Mouse (Mus musculus) limb, embryonic 14.5 days (tissue): ENCODE results near the gene Mpzl2. TPM values are rescaled to one million over a fixed set of nuclear protein-coding genes. Genes with fewer than 3 reads are reported as not detected.

Source experiments
- ATAC-seq: fragments of 200-750 bp; cut with Nextera tagmentation; 2 replicates; pipeline ENCODE4 v1.8.0; 2017; ENCODE audit warnings: low read depth, moderate number of reproducible peaks, moderate TSS enrichment; ENCODE audit not compliant: low FRiP score
- DNase-seq: peaks from one replicate; pipeline ENCODE4 v3.0.0-alpha.2; 2015; ENCODE audit warnings: low spot score
- H3K27ac ChIP-seq: fragments of 300-500 bp; sonication (generic); replicated peaks from 2 replicates; pipeline ENCODE4 v1.5.1; 2014; ENCODE audit warnings: low read depth, mild to moderate bottlenecking, low read length, moderate library complexity, mixed read lengths
- H3K27me3 ChIP-seq: fragments of 300-500 bp; sonication (generic); 2 replicates; pipeline ENCODE4 v1.6.1; 2014; ENCODE audit warnings: low read length, mixed read lengths; ENCODE audit not compliant: control insufficient read depth, insufficient read depth
- H3K36me3 ChIP-seq: fragments of 300-500 bp; sonication (generic); 2 replicates; pipeline ENCODE4 v1.6.1; 2014; ENCODE audit warnings: mild to moderate bottlenecking, low read length, moderate library complexity, mixed read lengths; ENCODE audit not compliant: control insufficient read depth, insufficient read depth
- H3K4me1 ChIP-seq: fragments of 300-500 bp; sonication (generic); 2 replicates; pipeline ENCODE4 v1.6.1; 2014; ENCODE audit warnings: antibody characterized with exemption, low read length, mixed read lengths; ENCODE audit not compliant: control insufficient read depth, insufficient read depth
- H3K4me2 ChIP-seq: fragments of 300-500 bp; sonication (generic); replicated peaks from 2 replicates; pipeline ENCODE4 v1.6.1; 2014; ENCODE audit warnings: low read depth, mild to moderate bottlenecking, low read length, moderate library complexity; ENCODE audit not compliant: severe bottlenecking
- H3K4me3 ChIP-seq: fragments of 300-500 bp; sonication (generic); replicated peaks from 2 replicates; pipeline ENCODE4 v1.5.1; 2014; ENCODE audit warnings: low read length
- H3K9ac ChIP-seq: fragments of 300-500 bp; sonication (generic); 2 replicates; pipeline ENCODE4 v1.6.1; 2014; ENCODE audit warnings: mild to moderate bottlenecking, low read depth, low read length, moderate library complexity; ENCODE audit not compliant: severe bottlenecking
- H3K9me3 ChIP-seq: fragments of 300-500 bp; sonication (generic); 2 replicates; pipeline ENCODE4 v1.6.1; 2016; ENCODE audit warnings: low read length; ENCODE audit not compliant: control insufficient read depth
- POLR2A ChIP-seq: fragments of 200-500 bp; IDR thresholded peaks from 2 replicates; pipeline ENCODE4 v1.8.0; 2012; ENCODE audit warnings: inconsistent platforms, mild to moderate bottlenecking, moderate library complexity, borderline replicate concordance; ENCODE audit not compliant: insufficient read depth, insufficient read length; ENCODE audit errors: extremely low read depth
- WGBS: fragments of 180-500 bp; shearing (Covaris S2); extraction: QIAGEN DNeasy Blood & Tissue Kit; methylation state at CpG from one replicate; pipeline ENCODE4 v1.1.7; 2014; 5-methylcytosine and 5-hydroxymethylcytosine counted together
- polyA plus RNA-seq, 2 experiments: library from polyadenylated mRNA; depleted of rRNA in 1 of 2; stranded (reverse) in 1 of 2; unstranded in 1 of 2; fragments of >200 nt; fragmentation: Nextera tagmentation in 1 of 2; extraction: Ambion mirVana in 1 of 2; gene quantifications; 2 replicates each; pipeline versions ENCODE4 v1.2.1 to v1.2.3; 2012 to 2014

Mpzl2 gene
- polyA plus RNA-seq, 2 experiments, result 21.8 to 22.6 TPM

DNA sequence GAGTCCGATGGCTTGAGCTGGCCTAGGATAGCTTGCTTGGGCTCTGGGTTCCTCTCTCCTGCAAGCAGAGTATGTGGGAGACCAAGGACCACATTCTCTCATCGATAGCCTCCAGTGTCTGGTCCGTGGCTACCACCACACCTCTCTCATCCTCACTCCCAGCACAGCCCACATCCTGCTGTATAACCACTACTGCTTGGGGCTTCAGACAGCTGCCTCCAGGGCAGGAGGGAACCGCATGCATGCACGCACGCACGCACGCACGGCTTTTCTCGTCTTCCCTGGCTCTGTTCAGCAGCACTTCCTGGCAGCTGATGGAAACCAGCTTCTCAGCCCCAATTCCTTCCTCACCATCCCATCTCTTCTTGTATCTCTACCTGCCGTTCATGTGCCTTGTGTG is 41.5 kb upstream of the Mpzl2 start:
- ATAC-seq (no peak), DNase-seq (no peak)
- no peaks in the 10 kb centered on the region for H3K4me1 ChIP-seq
- no peak overlapping the region for H3K4me2 ChIP-seq
- H3K36me3 ChIP-seq, result no peaks in the 10 kb centered on the region
- no peak overlapping the region for H3K4me3 ChIP-seq
- H3K9ac ChIP-seq, result no peak overlapping the region
- 70% methylated on average over 11 of the region's 11 CpGs for WGBS
- no peak for TF ChIP-seq POLR2A
- no peaks in the 10 kb centered on the region for H3K9me3 ChIP-seq
- no peak overlapping the region for H3K27ac ChIP-seq
- no peaks in the 10 kb centered on the region for H3K27me3 ChIP-seq

- H3K9me3 ChIP-seq, result no peaks in the 10 kb centered on the region
These were observed 40.4 kb upstream of the Mpzl2 start for GRCm38 (mm10) chr9:44999171-44999570.

GRCm38 (mm10) chr9:44999776-45000175 is 39.8 kb upstream of the Mpzl2 start:
- no peak for TF ChIP-seq POLR2A
- H3K27me3 ChIP-seq, result no peaks in the 10 kb centered on the region
- 75% methylated on average over 5 of the region's 5 CpGs for WGBS
- no peaks in the 10 kb centered on the region for H3K9me3 ChIP-seq
- no peaks in the 10 kb centered on the region for H3K4me1 ChIP-seq
- H3K27ac ChIP-seq, result no peak overlapping the region
- H3K36me3 ChIP-seq, result no peaks in the 10 kb centered on the region
- H3K4me2 ChIP-seq, result no peak overlapping the region
- no peak overlapping the region for H3K4me3 ChIP-seq
- DNase-seq, result no peak
- no peak overlapping the region; the same call in 1 of the 2 replicates for H3K9ac ChIP-seq
- peak; percentile 62; the same call in 1 of the 2 replicates for ATAC-seq

More at GRCm38 (mm10) chr9:44999171-44999570, 40.4 kb upstream of the Mpzl2 start:
- H3K27me3 ChIP-seq, result no peaks in the 10 kb centered on the region
- no peaks in the 10 kb centered on the region for H3K4me1 ChIP-seq
- no peak for TF ChIP-seq POLR2A
- no peak for DNase-seq
- H3K36me3 ChIP-seq, result no peaks in the 10 kb centered on the region
- H3K4me3 ChIP-seq, result no peak overlapping the region
- H3K27ac ChIP-seq, result no peak overlapping the region
- H3K9ac ChIP-seq, result no peak overlapping the region
- ATAC-seq, result no peak
- WGBS, result 59% methylated on average over 6 of the region's 6 CpGs
- H3K4me2 ChIP-seq, result no peak overlapping the region

GRCm38 (mm10) chr9:45000249-45000648 is 39.4 kb upstream of the Mpzl2 start:
- no peaks in the 10 kb centered on the region for H3K4me1 ChIP-seq
- WGBS, result 67% methylated on average over 3 of the region's 3 CpGs
- peak; percentile 93 for ATAC-seq
- no peak overlapping the region for H3K4me3 ChIP-seq
- H3K27me3 ChIP-seq, result no peaks in the 10 kb centered on the region
- no peak overlapping the region; the same call in 1 of the 2 replicates for H3K9ac ChIP-seq
- no peaks in the 10 kb centered on the region for H3K9me3 ChIP-seq
- peak; percentile 29 for DNase-seq
- no peak overlapping the region for H3K4me2 ChIP-seq
- no peak overlapping the region for H3K27ac ChIP-seq
- TF ChIP-seq POLR2A, result no peak
- H3K36me3 ChIP-seq, result no peaks in the 10 kb centered on the region

GRCm38 (mm10) chr9:45007404-45007803 is 32.2 kb upstream of the Mpzl2 start:
- no peak overlapping the region for H3K4me2 ChIP-seq
- no peaks in the 10 kb centered on the region for H3K9me3 ChIP-seq
- DNase-seq, result no peak
- no peak for ATAC-seq
- H3K9ac ChIP-seq, result no peak overlapping the region
- WGBS, result 77% methylated on average over 12 of the region's 12 CpGs
- no peaks in the 10 kb centered on the region for H3K36me3 ChIP-seq
- no peak for TF ChIP-seq POLR2A
- H3K4me1 ChIP-seq, result no peaks in the 10 kb centered on the region; the same call in 1 of the 2 replicates
- H3K27me3 ChIP-seq, result no peaks in the 10 kb centered on the region
- H3K27ac ChIP-seq, result no peak overlapping the region
- no peak overlapping the region for H3K4me3 ChIP-seq

DNA sequence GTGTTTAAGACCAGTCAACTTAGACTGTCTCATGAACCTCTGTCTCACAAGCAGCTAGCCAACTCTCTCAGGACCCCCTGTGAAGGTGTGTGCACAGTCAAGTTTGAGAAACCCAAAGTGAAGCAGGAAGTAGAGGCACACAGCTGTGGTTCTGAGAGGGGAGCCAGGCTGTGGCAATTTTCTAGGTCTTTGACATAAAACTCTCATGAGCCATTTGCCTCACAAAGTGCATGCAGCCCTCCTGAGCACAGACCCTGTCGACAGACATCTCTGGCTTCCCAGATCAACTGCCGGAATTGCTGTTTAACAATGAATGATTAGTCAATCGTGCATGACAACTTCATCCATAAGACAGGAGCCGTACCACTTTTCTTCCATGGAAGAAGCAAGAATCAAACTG is 31.3 kb upstream of the Mpzl2 start:
- WGBS, result 81% methylated on average over 4 of the region's 4 CpGs

More for the DNA sequence above, 31.3 kb upstream of the Mpzl2 start:
- no peak for DNase-seq
- Histone ChIP-seq H3K4me1 (no peaks in the 10 kb centered on the region; the same call in 1 of the 2 replicates), H3K36me3 (no peaks in the 10 kb centered on the region), H3K9me3 (no peaks in the 10 kb centered on the region), H3K27me3 (no peaks in the 10 kb centered on the region), H3K4me2 (no peak overlapping the region), H3K4me3 (no peak overlapping the region), H3K9ac (no peak overlapping the region), H3K27ac (no peak overlapping the region)
- no peak for TF ChIP-seq POLR2A
- no peak for ATAC-seq
